Mouse (Mus musculus) MEL (cell line): ENCODE measurements around the gene Mtor.

Experiments used
- CTCF ChIP-seq, 3 experiments: IDR thresholded peaks in 2 of 3; conservative IDR thresholded peaks in 1 of 3; 2 replicates each; pipeline ENCODE4 v1.5.1; 2011 to 2012; ENCODE audit warnings: low read length in 3 of 3, low read depth in 2 of 3, mild to moderate bottlenecking in 2 of 3, improper control_type of control experiment in 1 of 3, inconsistent platforms in 1 of 3, mixed read lengths in 1 of 3, moderate library complexity in 1 of 3; ENCODE audit not compliant: control insufficient read depth in 1 of 3, insufficient read depth in 1 of 3, poor library complexity in 1 of 3, severe bottlenecking in 1 of 3
- ELF1 ChIP-seq: IDR thresholded peaks from 2 replicates; pipeline ENCODE4 v1.6.1; 2014; ENCODE audit warnings: low read depth, mild to moderate bottlenecking, inconsistent platforms, low read length, improper control_type of control experiment, moderate library complexity
- ETS1 ChIP-seq: IDR thresholded peaks from 2 replicates; pipeline ENCODE4 v1.6.1; 2012; ENCODE audit warnings: low read depth, mild to moderate bottlenecking, inconsistent platforms, low read length, improper control_type of control experiment, moderate library complexity
- JUND ChIP-seq: IDR thresholded peaks from 2 replicates; pipeline ENCODE4 v1.6.1; 2011; ENCODE audit warnings: low read depth, mild to moderate bottlenecking, improper control_type of control experiment, low read length
- POLR2A ChIP-seq, 2 experiments: IDR thresholded peaks; 2 replicates each; pipeline ENCODE4 v1.6.1; 2011 to 2012; ENCODE audit warnings: low read length in 2 of 2, mild to moderate bottlenecking in 2 of 2, control low read depth in 1 of 2, improper control_type of control experiment in 1 of 2, low read depth in 1 of 2, moderate library complexity in 1 of 2; ENCODE audit not compliant: control insufficient read depth in 1 of 2, insufficient read depth in 1 of 2, poor library complexity in 1 of 2
- RCOR1 ChIP-seq: IDR thresholded peaks from 2 replicates; pipeline ENCODE4 v1.6.1; 2012; ENCODE audit warnings: low read depth, mild to moderate bottlenecking, inconsistent platforms, low read length, improper control_type of control experiment
- TCF12 ChIP-seq: IDR thresholded peaks from 2 replicates; pipeline ENCODE4 v1.6.1; 2014; ENCODE audit warnings: low read depth, mild to moderate bottlenecking, inconsistent platforms, low read length, improper control_type of control experiment, moderate library complexity
- USF2 ChIP-seq, 2 experiments: IDR thresholded peaks; 2 replicates each; pipeline ENCODE4 v1.6.1; 2011 to 2012; ENCODE audit warnings: improper control_type of control experiment in 2 of 2, low read length in 2 of 2, borderline replicate concordance in 1 of 2, inconsistent platforms in 1 of 2, low read depth in 1 of 2, mild to moderate bottlenecking in 1 of 2; ENCODE audit not compliant: insufficient read depth in 1 of 2

GRCm38 (mm10) chr4:148415575-148415974 lies 32.8 kb upstream of the Mtor start:
- TF ChIP-seq TCF12: no peak
- TF ChIP-seq POLR2A (IDR thresholded peaks at IDR 0.05; ENCODE audit: control insufficient read depth in 1 of 2, insufficient read depth in 1 of 2, low read depth in 1 of 2, low read length in 2 of 2, poor library complexity in 1 of 2): no peak
- TF ChIP-seq CTCF (IDR thresholded peaks at IDR 0.05 in 2 of 3, conservative IDR thresholded peaks at IDR 0.05 in 1 of 3; ENCODE audit: control insufficient read depth in 1 of 3, insufficient read depth in 1 of 3, low read depth in 2 of 3, low read length in 3 of 3, poor library complexity in 1 of 3, severe bottlenecking in 1 of 3): no peak
- no peak for TF ChIP-seq ELF1
- no peak for TF ChIP-seq JUND
- no peak for TF ChIP-seq ETS1
- no peak for TF ChIP-seq USF2 (IDR thresholded peaks at IDR 0.05; ENCODE audit: borderline replicate concordance in 1 of 2, insufficient read depth in 1 of 2, low read depth in 1 of 2, low read length in 2 of 2)
- no peak for TF ChIP-seq RCOR1
